Mouse (Mus musculus): ENCODE measurements at regions not wholly inside any gene's neighbourhood (a gene's known extent, or its start where the extent isn't known, plus 50 kb on each side); places are given as distances from the start of the nearest gene placed in this dataset.

DNA sequence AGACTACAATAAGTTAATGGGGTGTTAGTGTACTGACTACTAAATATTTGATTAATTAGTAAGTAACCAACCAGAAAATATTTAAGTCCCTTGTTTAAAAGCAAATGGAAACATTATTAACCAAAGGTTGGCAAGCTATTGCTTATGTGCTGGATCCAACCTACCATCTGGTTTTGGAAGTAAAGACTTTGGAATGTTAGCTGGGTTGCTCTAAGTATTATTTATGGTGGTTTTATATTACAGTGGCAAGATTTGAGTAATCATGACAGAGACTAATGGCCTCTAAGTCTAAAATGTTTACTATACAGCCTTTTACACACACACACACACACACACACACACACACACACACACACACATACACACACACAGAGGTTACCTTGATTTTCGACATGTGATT, 86.1 kb upstream of the Ghr start:
- Histone ChIP-seq H3K4me3 (ENCODE audit: low read depth, low read length) (no peak overlapping the region), H3K9me3 (replicated peaks; ENCODE audit: control insufficient read depth, low read length) (no peaks in the 10 kb centered on the region), H3K9ac (ENCODE audit: low read depth, low read length) (no peak overlapping the region), H3K4me2 (no peak overlapping the region), H3K36me3 (ENCODE audit: control insufficient read depth, insufficient read depth, low read length) (no peaks in the 10 kb centered on the region), H3K27ac (ENCODE audit: low read depth, low read length) (no peak overlapping the region), H3K4me1 (ENCODE audit: control insufficient read depth, insufficient read depth, low read length) (no peaks in the 10 kb centered on the region), H3K27me3 (ENCODE audit: control insufficient read depth, insufficient read depth, low read length) (no peaks in the 10 kb centered on the region)
- 77% methylated on average over 1 of the region's 1 CpGs for WGBS (ENCODE audit: insufficient replicate concordance)
- ATAC-seq (replicated peaks; ENCODE audit: insufficient number of reproducible peaks, low FRiP score, low TSS enrichment): no peak

DNA sequence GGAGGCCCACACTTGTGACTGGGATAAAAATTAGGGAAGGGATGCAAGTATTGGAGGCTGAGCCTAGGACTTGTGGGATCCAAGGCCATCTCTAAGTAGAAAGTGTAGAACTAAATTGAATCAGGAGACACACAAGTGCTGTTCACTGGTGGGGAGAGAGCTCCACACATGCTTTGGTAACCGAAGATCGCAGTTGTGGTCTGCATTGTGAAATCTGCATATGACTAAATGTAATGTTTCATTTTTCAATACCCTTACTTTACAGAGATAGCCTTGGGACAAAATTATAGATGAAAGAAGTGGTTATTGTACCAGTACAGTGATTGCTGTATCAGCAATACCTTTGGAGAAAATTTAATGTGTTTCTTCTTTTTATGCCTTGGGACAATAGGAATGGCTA, 85.6 kb upstream of the Ghr start:
- ATAC-seq (replicated peaks; ENCODE audit: insufficient number of reproducible peaks, low FRiP score, low TSS enrichment): no peak
- Histone ChIP-seq H3K4me2 (no peak overlapping the region), H3K4me1 (ENCODE audit: control insufficient read depth, insufficient read depth, low read length) (no peaks in the 10 kb centered on the region), H3K4me3 (ENCODE audit: low read depth, low read length) (no peak overlapping the region), H3K9me3 (replicated peaks; ENCODE audit: control insufficient read depth, low read length) (no peaks in the 10 kb centered on the region), H3K36me3 (ENCODE audit: control insufficient read depth, insufficient read depth, low read length) (no peaks in the 10 kb centered on the region), H3K27me3 (ENCODE audit: control insufficient read depth, insufficient read depth, low read length) (no peaks in the 10 kb centered on the region), H3K27ac (ENCODE audit: low read depth, low read length) (no peak overlapping the region), H3K9ac (ENCODE audit: low read depth, low read length) (no peak overlapping the region)
- WGBS (ENCODE audit: insufficient replicate concordance): 87% methylated on average over 2 of the region's 2 CpGs

DNA sequence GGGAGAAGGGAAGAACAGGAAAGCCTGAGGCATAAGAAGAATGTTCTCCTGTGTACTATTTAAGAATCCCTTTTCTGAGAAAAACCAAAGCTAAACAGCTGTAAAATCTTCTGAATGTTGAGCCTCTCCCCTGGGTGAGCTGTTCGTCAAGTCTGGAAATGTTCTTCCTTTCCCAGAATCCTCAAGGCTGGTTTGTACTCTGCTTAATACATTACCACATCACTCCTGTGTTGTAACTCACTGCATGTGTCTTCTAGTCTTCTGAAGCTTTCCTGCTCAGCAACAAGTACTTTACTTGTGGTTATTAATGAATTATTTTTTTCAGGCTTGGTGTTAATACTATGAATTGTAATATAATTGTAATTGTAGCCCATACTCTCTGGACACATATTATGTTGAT, 65.4 kb upstream of the Ghr start:
- H3K9me3 ChIP-seq (replicated peaks; ENCODE audit: control insufficient read depth, low read length): no peaks in the 10 kb centered on the region
- 88% methylated on average over 1 of the region's 1 CpGs for WGBS (ENCODE audit: insufficient replicate concordance)
- H3K4me3 ChIP-seq (ENCODE audit: low read depth, low read length): no peak overlapping the region
- ATAC-seq (replicated peaks; ENCODE audit: insufficient number of reproducible peaks, low FRiP score, low TSS enrichment): no peak
- no peaks in the 10 kb centered on the region for H3K27me3 ChIP-seq (ENCODE audit: control insufficient read depth, insufficient read depth, low read length)
- H3K27ac ChIP-seq (ENCODE audit: low read depth, low read length): no peak overlapping the region
- H3K4me2 ChIP-seq: no peak overlapping the region
- no peak overlapping the region for H3K9ac ChIP-seq (ENCODE audit: low read depth, low read length)
- no peaks in the 10 kb centered on the region for H3K36me3 ChIP-seq (ENCODE audit: control insufficient read depth, insufficient read depth, low read length)
- H3K4me1 ChIP-seq (ENCODE audit: control insufficient read depth, insufficient read depth, low read length): no peaks in the 10 kb centered on the region

DNA sequence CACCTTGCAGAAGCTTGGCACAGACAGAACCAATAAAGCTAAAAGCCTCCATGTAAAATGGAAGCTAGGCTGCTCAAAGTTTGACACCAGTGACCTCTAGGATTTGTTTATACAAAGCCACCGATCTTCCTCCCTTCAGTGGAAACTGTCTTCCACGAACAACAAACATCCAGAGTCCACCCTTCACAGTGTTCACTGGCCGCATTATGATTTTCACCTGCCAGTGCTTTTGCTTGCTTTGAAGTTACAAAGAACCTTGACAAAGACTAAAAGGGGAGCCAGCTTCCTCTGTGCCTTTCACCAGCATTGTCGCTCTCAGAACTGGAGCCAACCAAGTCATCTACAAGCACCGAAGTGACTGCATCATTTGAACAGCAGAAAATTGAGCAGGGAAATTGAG, 56.8 kb upstream of the Ghr start:
- no peak overlapping the region for H3K4me3 ChIP-seq (ENCODE audit: low read depth, low read length)
- H3K9me3 ChIP-seq (replicated peaks; ENCODE audit: control insufficient read depth, low read length): no peaks in the 10 kb centered on the region
- WGBS (ENCODE audit: insufficient replicate concordance): 62% methylated on average over 5 of the region's 5 CpGs
- H3K27me3 ChIP-seq (ENCODE audit: control insufficient read depth, insufficient read depth, low read length): no peaks in the 10 kb centered on the region
- no peak overlapping the region for H3K27ac ChIP-seq (ENCODE audit: low read depth, low read length)
- H3K36me3 ChIP-seq (ENCODE audit: control insufficient read depth, insufficient read depth, low read length): no peaks in the 10 kb centered on the region
- no peak overlapping the region for H3K9ac ChIP-seq (ENCODE audit: low read depth, low read length)
- H3K4me1 ChIP-seq (ENCODE audit: control insufficient read depth, insufficient read depth, low read length): no peaks in the 10 kb centered on the region
- no peak for ATAC-seq (replicated peaks; ENCODE audit: insufficient number of reproducible peaks, low FRiP score, low TSS enrichment)
- H3K4me2 ChIP-seq: no peak overlapping the region
